Comparison of ENCODE assay signal across 8 mouse cellular contexts in genomic region chr7:141433517-141434400, GRCm38 (mm10). TPM values are rescaled to one million over a fixed set of nuclear protein-coding genes. Genes with fewer than 3 reads are reported as not detected.
A peak's percentile ranks its signal among the peaks of the same experiment; 100 is the strongest.
DNase-seq lines count a peak whose midpoint lies in the region; ATAC-seq and TF ChIP-seq lines count a peak whose summit lies in the region.

No protein-coding gene starts in this region.

- H3K27ac ChIP-seq in embryonic facial prominence, embryonic 10.5 days (replicated peaks) = peak overlapping the region; percentile 81
- peak overlapping the region; percentile 79 for H3K27ac ChIP-seq in hindbrain, postnatal 0 days
- no peak overlapping the region for H3K27ac ChIP-seq in neural tube, embryonic 12.5 days

- TF ChIP-seq CTCF in lung, adult 2 months (IDR thresholded peaks at IDR 0.05; ENCODE audit: insufficient read depth, low read length) = no peak
- no peak for TF ChIP-seq CTCF in hindbrain, postnatal 0 days (IDR thresholded peaks at IDR 0.05; ENCODE audit: low read depth)

- H3K4me3 ChIP-seq in lung, adult 2 months (replicated peaks; ENCODE audit: extremely low read depth, low read depth, low read length) = peak overlapping the region; percentile 3
- peak overlapping the region; percentile 66 for H3K4me3 ChIP-seq in embryonic facial prominence, embryonic 10.5 days
- peak overlapping the region; percentile 48 for H3K4me3 ChIP-seq in hindbrain, postnatal 0 days (ENCODE audit: low read length)
- peak overlapping the region; percentile 49 for H3K4me3 ChIP-seq in neural tube, embryonic 12.5 days

- ATAC-seq in hindbrain, postnatal 0 days = no peak
- ATAC-seq in neural tube, embryonic 12.5 days (ENCODE audit: low FRiP score, low read depth) = no peak

- peak overlapping the region; percentile 56 for H3K9ac ChIP-seq in hindbrain, postnatal 0 days (replicated peaks; ENCODE audit: low read length)
- peak overlapping the region; percentile 72 for H3K9ac ChIP-seq in neural tube, embryonic 12.5 days

- H3K9me3 ChIP-seq in embryonic facial prominence, embryonic 10.5 days = no peaks in the 10 kb centered on the region
- H3K9me3 ChIP-seq in hindbrain, postnatal 0 days (ENCODE audit: low read length) = no peaks in the 10 kb centered on the region
- no peaks in the 10 kb centered on the region for H3K9me3 ChIP-seq in neural tube, embryonic 12.5 days

- no peak for DNase-seq in lung, adult 2 months
- no peak for DNase-seq in lung, postnatal 10 days
- DNase-seq in embryonic facial prominence, embryonic 10.5 days (ENCODE audit: low spot score) = no peak
- no peak for DNase-seq in hindbrain, postnatal 0 days (ENCODE audit: low spot score)
- DNase-seq in right cerebral cortex, postnatal 14 days = no peak
- no peak for DNase-seq in adrenal gland, adult 8-10 months
- DNase-seq in adrenal gland, postnatal 14 days = no peak

- no peaks in the 10 kb centered on the region for H3K27me3 ChIP-seq in embryonic facial prominence, embryonic 10.5 days (replicated peaks; ENCODE audit: low read depth, poor library complexity, severe bottlenecking)
- no peaks in the 10 kb centered on the region for H3K27me3 ChIP-seq in hindbrain, postnatal 0 days (ENCODE audit: insufficient read depth, low read length)
- no peaks in the 10 kb centered on the region for H3K27me3 ChIP-seq in neural tube, embryonic 12.5 days (replicated peaks)

- TF ChIP-seq POLR2A in lung, adult 2 months (IDR thresholded peaks at IDR 0.05; ENCODE audit: borderline replicate concordance, extremely low read depth, low read depth, low read length) = no peak

- peaks cover 58% of the 10 kb centered on the region for H3K36me3 ChIP-seq in embryonic facial prominence, embryonic 10.5 days (replicated peaks)
- H3K36me3 ChIP-seq in hindbrain, postnatal 0 days (ENCODE audit: insufficient read depth, low read length) = peaks cover 16% of the 10 kb centered on the region; the same call in 1 of the 2 replicates
- peaks cover 41% of the 10 kb centered on the region for H3K36me3 ChIP-seq in neural tube, embryonic 12.5 days

- peak overlapping the region; percentile 90 for H3K4me2 ChIP-seq in hindbrain, postnatal 0 days (ENCODE audit: low read depth, low read length)
- peak overlapping the region; percentile 87 for H3K4me2 ChIP-seq in neural tube, embryonic 12.5 days (replicated peaks)

- peaks cover 11% of the 10 kb centered on the region for H3K4me1 ChIP-seq in lung, adult 2 months (ENCODE audit: control insufficient read depth, insufficient read depth, low read length)
- peaks cover 68% of the 10 kb centered on the region for H3K4me1 ChIP-seq in embryonic facial prominence, embryonic 10.5 days
- peaks cover 27% of the 10 kb centered on the region for H3K4me1 ChIP-seq in hindbrain, postnatal 0 days (ENCODE audit: insufficient read depth, low read length)
- peaks cover 62% of the 10 kb centered on the region for H3K4me1 ChIP-seq in neural tube, embryonic 12.5 days

- WGBS in lung, adult 2 months = 77% methylated on average over 15 of the region's 15 CpGs
- WGBS in embryonic facial prominence, embryonic 10.5 days = 78% methylated on average over 15 of the region's 15 CpGs
- 66% methylated on average over 15 of the region's 15 CpGs for WGBS in hindbrain, postnatal 0 days
- WGBS in neural tube, embryonic 12.5 days = 75% methylated on average over 15 of the region's 15 CpGs

RNA-seq across cellular contexts. Expression of gene Slc25a22, which starts 3.9 kb away (rescaled TPM):
- 47.3 and 48.6 TPM in 2 replicates for polyA plus RNA-seq in lung, adult 2 months (2012; rRNA removed)
- 49.3 and 52.2 TPM in 2 replicates for polyA plus RNA-seq in embryonic facial prominence, embryonic 10.5 days (2016; fragmentation: Nextera tagmentation; extraction: Ambion mirVana)
- 126 and 138 TPM in 2 replicates for total RNA-seq in hindbrain, postnatal 0 days (2014; rRNA removed)
- polyA plus RNA-seq in hindbrain, postnatal 0 days (2015; fragmentation: Nextera tagmentation; extraction: Ambion mirVana) = 79.9 and 87.3 TPM in 2 replicates
- 57.6 and 57.7 TPM in 2 replicates for polyA plus RNA-seq in neural tube, embryonic 12.5 days (2016; fragmentation: Nextera tagmentation; extraction: Ambion mirVana)
- 100 to 1,000 TPM in 3 of 4 experiments, 10 to 100 TPM in 1; 86.7 to 109 (median 104) TPM for total RNA-seq in adrenal gland, adult 8-10 months (2022)
- total RNA-seq in adrenal gland, postnatal 14 days (2021) = 87.0 and 91.0 TPM in 2 replicates

RNA-seq across cellular contexts. Expression of gene Cend1, which starts 4.5 kb away (rescaled TPM):
- 0.38 and 0.56 TPM in 2 replicates for polyA plus RNA-seq in lung, adult 2 months (2012; rRNA removed)
- 7.7 and 8.4 TPM in 2 replicates for polyA plus RNA-seq in embryonic facial prominence, embryonic 10.5 days (2016; fragmentation: Nextera tagmentation; extraction: Ambion mirVana)
- 208 and 246 TPM in 2 replicates for total RNA-seq in hindbrain, postnatal 0 days (2014; rRNA removed)
- polyA plus RNA-seq in hindbrain, postnatal 0 days (2015; fragmentation: Nextera tagmentation; extraction: Ambion mirVana) = 219 and 255 TPM in 2 replicates
- 44.4 and 55.1 TPM in 2 replicates for polyA plus RNA-seq in neural tube, embryonic 12.5 days (2016; fragmentation: Nextera tagmentation; extraction: Ambion mirVana)
- total RNA-seq in adrenal gland, adult 8-10 months (2022) = 1 to 10 TPM; 1.5 to 2.6 (median 2.1) TPM
- total RNA-seq in adrenal gland, postnatal 14 days (2021) = 1.0 and 3.6 TPM in 2 replicates

RNA-seq across cellular contexts. Expression of gene Pidd1, which starts 10.1 kb away (rescaled TPM):
- polyA plus RNA-seq in lung, adult 2 months (2012; rRNA removed) = 6.7 and 7.1 TPM in 2 replicates
- 24.9 and 26.0 TPM in 2 replicates for polyA plus RNA-seq in embryonic facial prominence, embryonic 10.5 days (2016; fragmentation: Nextera tagmentation; extraction: Ambion mirVana)
- total RNA-seq in hindbrain, postnatal 0 days (2014; rRNA removed) = 3.6 and 4.6 TPM in 2 replicates
- polyA plus RNA-seq in hindbrain, postnatal 0 days (2015; fragmentation: Nextera tagmentation; extraction: Ambion mirVana) = 2.4 and 2.5 TPM in 2 replicates
- 8.4 and 9.8 TPM in 2 replicates for polyA plus RNA-seq in neural tube, embryonic 12.5 days (2016; fragmentation: Nextera tagmentation; extraction: Ambion mirVana)
- total RNA-seq in adrenal gland, adult 8-10 months (2022) = 1 to 10 TPM; 1.0 to 2.3 (median 1.4) TPM
- total RNA-seq in adrenal gland, postnatal 14 days (2021) = 3.5 and 5.9 TPM in 2 replicates

RNA-seq across cellular contexts. Expression of gene Rplp2, which starts 13.4 kb away (rescaled TPM):
- polyA plus RNA-seq in lung, adult 2 months (2012; rRNA removed) = 415 and 591 TPM in 2 replicates
- polyA plus RNA-seq in embryonic facial prominence, embryonic 10.5 days (2016; fragmentation: Nextera tagmentation; extraction: Ambion mirVana) = 1,198 and 1,200 TPM in 2 replicates
- 179 and 249 TPM in 2 replicates for total RNA-seq in hindbrain, postnatal 0 days (2014; rRNA removed)
- 839 and 863 TPM in 2 replicates for polyA plus RNA-seq in hindbrain, postnatal 0 days (2015; fragmentation: Nextera tagmentation; extraction: Ambion mirVana)
- polyA plus RNA-seq in neural tube, embryonic 12.5 days (2016; fragmentation: Nextera tagmentation; extraction: Ambion mirVana) = 803 and 881 TPM in 2 replicates
- total RNA-seq in adrenal gland, adult 8-10 months (2022) = 1,000 to 10,000 TPM in 3 of 4 experiments, 100 to 1,000 TPM in 1; 998 to 1,129 (median 1,024) TPM
- 908 and 1,128 TPM in 2 replicates for total RNA-seq in adrenal gland, postnatal 14 days (2021)

RNA-seq across cellular contexts. Expression of gene Gatd1, which starts 19.8 kb away (rescaled TPM):
- polyA plus RNA-seq in lung, adult 2 months (2012; rRNA removed) = 57.1 and 64.8 TPM in 2 replicates
- 48.5 and 50.8 TPM in 2 replicates for polyA plus RNA-seq in embryonic facial prominence, embryonic 10.5 days (2016; fragmentation: Nextera tagmentation; extraction: Ambion mirVana)
- 61.2 and 74.4 TPM in 2 replicates for total RNA-seq in hindbrain, postnatal 0 days (2014; rRNA removed)
- 46.9 and 49.4 TPM in 2 replicates for polyA plus RNA-seq in hindbrain, postnatal 0 days (2015; fragmentation: Nextera tagmentation; extraction: Ambion mirVana)
- 50.5 and 51.5 TPM in 2 replicates for polyA plus RNA-seq in neural tube, embryonic 12.5 days (2016; fragmentation: Nextera tagmentation; extraction: Ambion mirVana)
- total RNA-seq in adrenal gland, adult 8-10 months (2022) = 10 to 100 TPM; 38.9 to 52.2 (median 47.6) TPM
- 22.5 and 36.2 TPM in 2 replicates for total RNA-seq in adrenal gland, postnatal 14 days (2021)

Comparison
In these comparisons a context has a peak if more than half of its experiments do, and no peak if none do; other contexts are left out.
1. H3K4me3 ChIP-seq: peak in every context shown above with its lines; median percentile 66 in embryonic facial prominence, embryonic 10.5 days; 49 in neural tube, embryonic 12.5 days; 48 in hindbrain, postnatal 0 days; 3 in lung, adult 2 months.